Mouse (Mus musculus): ENCODE measurements around the gene Coro1c.

GRCm38 (mm10) chr5:113842244-113842643, 66.3 kb downstream of the Coro1c start:
- 0 out of 2 replicates have a peak, but pooled peaks have one; percentile 1 for TF ChIP-seq CTCF (IDR thresholded peaks at IDR 0.05; ENCODE audit: low read depth, low read length)
- TF ChIP-seq POLR2A (IDR thresholded peaks at IDR 0.05; ENCODE audit: borderline replicate concordance, low read depth, low read length), result no peak

Data from bone marrow macrophage, adult 2 months (primary cell).